Mouse (Mus musculus) cortical plate, adult 2 months (tissue): ENCODE measurements around the gene E130308A19Rik. TPM values are rescaled to one million over a fixed set of nuclear protein-coding genes. Genes with fewer than 3 reads are reported as not detected.
"Not testable (repeated sequence)": the region's sequence is repeated elsewhere in the genome, so short reads cannot be mapped to it uniquely, and the experiment has no call there.

Source experiments
- H3K27ac ChIP-seq: fragments of 200-500 bp; 2 replicates; pipeline ENCODE4 v1.5.1; 2012; ENCODE audit warnings: low read length, control low read depth, inconsistent platforms; ENCODE audit not compliant: insufficient read depth
- H3K4me1 ChIP-seq: fragments of 200-500 bp; 2 replicates; pipeline ENCODE4 v1.6.1; 2011; ENCODE audit warnings: low read length; ENCODE audit not compliant: control insufficient read depth, insufficient read depth
- H3K4me3 ChIP-seq: fragments of 200-500 bp; 2 replicates; pipeline ENCODE4 v1.5.1; 2011; ENCODE audit warnings: mild to moderate bottlenecking, low read length, control low read depth; ENCODE audit not compliant: insufficient read depth
- CTCF ChIP-seq: fragments of 200-500 bp; IDR thresholded peaks from 2 replicates; pipeline ENCODE4 v1.5.1; 2011; ENCODE audit warnings: mild to moderate bottlenecking, control low read depth, low read length; ENCODE audit not compliant: insufficient read depth; ENCODE audit errors: extremely low read depth
- POLR2A ChIP-seq: fragments of 200-500 bp; IDR thresholded peaks from 2 replicates; pipeline ENCODE4 v1.6.1; 2011; ENCODE audit warnings: mild to moderate bottlenecking, low read length, control low read depth; ENCODE audit not compliant: insufficient read depth; ENCODE audit errors: extremely low read depth
- polyA plus RNA-seq: library from polyadenylated mRNA; depleted of rRNA; stranded (reverse); fragments of >200 nt; gene quantifications from 2 replicates; pipeline ENCODE4 v1.2.3, GENCODE M21; 2012

Gene E130308A19Rik
- polyA plus RNA-seq, 1 experiment, result 7.3 TPM

DNA sequence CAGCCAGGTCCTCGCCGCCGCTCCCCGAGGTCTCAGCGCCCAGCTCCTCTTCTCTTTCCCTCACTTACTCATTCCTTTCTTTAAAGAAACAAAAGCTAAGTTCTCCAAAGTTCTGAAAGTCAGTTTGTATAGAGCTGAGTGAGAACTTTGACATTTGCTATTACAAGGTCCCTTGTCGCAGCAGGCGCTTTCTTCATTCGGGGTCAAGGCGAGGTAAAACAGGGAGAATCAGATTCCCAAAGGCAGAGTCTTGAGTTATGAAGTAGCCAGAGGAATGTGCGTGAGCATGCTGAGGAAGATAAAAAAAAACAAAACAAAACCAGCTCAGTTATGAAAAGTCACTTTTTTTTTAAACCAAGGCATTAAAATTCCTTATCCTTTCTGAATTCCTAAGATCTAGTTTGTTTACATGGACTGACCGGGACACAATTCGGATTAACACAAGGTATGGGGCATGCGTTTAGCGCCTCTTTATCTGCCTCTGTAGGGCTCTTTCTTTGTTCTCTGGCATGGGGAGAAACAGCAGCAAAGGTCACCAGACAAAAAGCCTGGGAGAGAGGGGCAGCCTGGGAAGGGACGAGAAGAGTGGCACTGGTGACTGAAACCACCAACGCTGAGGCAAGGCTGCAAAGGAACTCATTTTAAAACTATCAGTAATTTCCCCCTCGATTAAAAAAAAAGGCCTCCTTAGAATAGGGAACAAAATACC is 146.3 kb downstream of the E130308A19Rik start:
- H3K4me3 ChIP-seq, result no peak overlapping the region
- no peak overlapping the region for H3K27ac ChIP-seq
- TF ChIP-seq CTCF, result no peak
- no peak for TF ChIP-seq POLR2A
- H3K4me1 ChIP-seq, result no peaks in the 10 kb centered on the region

DNA sequence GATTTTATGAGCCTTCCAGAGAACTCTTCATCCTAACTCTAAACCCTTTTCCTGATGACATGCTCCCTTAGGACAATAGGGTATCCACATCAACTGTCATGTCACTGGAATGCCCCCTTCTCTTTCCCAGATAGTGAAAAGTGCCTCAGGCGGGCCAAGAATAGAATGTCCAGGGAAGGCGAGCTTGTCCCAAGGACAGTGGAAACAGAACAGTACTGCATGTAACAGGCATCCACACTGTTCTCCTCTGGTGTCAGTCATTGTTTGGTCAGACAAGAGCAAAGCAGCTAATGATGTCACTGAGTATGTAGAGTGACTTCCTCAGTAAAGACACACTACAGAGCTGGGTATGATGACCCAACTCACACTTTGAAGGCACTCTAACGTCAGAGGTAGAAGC is 151.8 kb downstream of the E130308A19Rik start:
- Histone ChIP-seq H3K4me1 (peaks cover 2% of the 10 kb centered on the region; the same call in 1 of the 2 replicates), H3K27ac (no peak overlapping the region), H3K4me3 (no peak overlapping the region)
- TF ChIP-seq POLR2A (no peak), CTCF (no peak)

DNA sequence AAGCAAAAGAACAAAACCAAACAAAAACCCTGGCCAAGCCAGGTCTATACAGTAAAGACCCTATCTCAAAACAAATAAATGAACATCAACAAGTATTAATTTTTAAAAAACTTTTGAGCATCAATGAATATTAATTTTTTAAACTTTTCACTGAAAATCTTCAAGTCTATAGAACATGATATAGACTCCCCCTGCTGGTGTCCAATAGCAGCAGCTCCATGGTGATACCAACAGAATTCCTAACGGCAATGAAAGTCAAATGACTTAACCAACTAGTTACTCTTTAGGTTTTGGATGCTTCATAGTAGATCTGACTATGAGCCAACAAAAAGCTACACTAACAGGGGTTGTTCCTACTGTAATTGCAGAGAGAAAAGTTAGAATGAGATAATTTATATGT is 154.6 kb downstream of the E130308A19Rik start:
- TF ChIP-seq POLR2A, result no peak
- TF ChIP-seq CTCF, result peak; percentile 12; the same call in 1 of the 2 replicates
- H3K27ac ChIP-seq, result no peak overlapping the region
- H3K4me3 ChIP-seq, result no peak overlapping the region
- H3K4me1 ChIP-seq, result peaks cover 3% of the 10 kb centered on the region; the same call in 1 of the 2 replicates

DNA sequence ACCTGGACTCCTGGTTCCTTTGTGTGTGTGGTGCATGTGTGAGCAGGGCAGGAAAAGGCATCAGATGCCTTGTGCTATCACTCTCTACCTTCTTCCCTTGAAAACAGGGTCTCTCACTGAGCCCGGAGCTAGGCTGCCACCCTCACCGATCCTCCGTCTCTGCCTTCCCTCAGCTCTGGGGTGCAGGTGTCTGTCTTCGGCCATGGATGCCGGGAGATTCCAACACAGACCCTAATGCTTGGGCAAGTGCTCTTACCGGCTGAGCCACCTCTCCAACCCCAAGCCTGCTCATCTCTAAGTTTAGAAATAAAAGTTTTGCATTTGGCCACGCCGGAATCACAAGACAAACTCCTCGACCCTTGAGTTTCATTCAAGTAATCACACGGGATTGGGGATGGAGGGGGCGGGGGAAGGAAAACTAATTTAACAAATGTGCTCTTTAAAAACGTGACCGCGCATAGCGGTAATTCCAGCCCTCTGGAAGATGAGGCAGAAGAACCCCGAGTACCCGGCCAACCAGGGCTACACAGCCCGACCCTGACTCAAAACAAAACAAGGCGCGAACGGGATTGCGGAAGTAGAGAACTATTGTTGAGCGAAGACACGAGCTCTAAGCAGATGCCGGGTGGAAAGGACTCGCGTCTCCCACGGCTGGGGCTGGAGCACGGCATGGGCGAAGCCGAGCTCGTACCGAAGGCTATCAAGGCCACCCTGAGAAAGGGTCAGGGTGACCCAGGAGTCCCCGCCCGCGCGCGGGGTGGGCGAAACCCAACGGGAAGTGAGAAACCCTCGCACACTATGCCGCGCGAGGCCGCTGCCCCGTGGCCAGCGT is 157.1 kb downstream of the E130308A19Rik start:
- Histone ChIP-seq H3K4me1 (peaks cover 3% of the 10 kb centered on the region; the same call in 1 of the 2 replicates), H3K27ac (no peak overlapping the region), H3K4me3 (peak overlapping the region; percentile 94)
- TF ChIP-seq CTCF (no peak), POLR2A (no peak)

DNA sequence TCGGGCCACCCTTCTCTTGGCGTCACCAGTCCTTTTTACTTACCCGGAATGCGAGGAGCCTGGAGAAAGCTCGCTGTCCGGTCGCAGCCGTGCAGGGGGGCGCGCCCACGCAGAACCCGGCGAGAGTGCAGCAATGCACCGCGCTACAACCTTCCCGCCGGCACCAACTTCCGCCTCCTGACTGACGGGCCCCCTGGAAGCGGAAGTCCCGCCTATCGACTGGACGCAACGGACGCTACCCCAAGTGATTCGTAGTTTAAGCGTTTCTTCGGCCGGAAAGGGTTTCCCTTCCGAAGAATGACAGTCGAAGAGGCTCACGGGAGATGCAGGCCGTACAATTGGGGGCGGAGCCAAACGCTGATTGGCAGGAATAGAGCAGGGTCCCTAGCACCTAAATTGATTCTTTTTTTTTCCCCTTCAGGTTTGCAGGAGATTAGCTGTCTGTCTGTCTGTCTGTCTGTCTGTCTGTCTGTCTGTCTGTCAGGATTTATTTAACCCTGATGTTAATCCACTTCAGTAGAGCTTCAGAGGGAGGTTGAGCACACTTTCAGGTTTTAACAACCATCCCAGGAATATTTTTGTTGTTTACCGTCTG is 157.8 kb downstream of the E130308A19Rik start:
- peaks cover 3% of the 10 kb centered on the region; the same call in 1 of the 2 replicates for H3K4me1 ChIP-seq
- H3K27ac ChIP-seq, result no peak overlapping the region
- TF ChIP-seq CTCF (no peak), POLR2A (no peak)
- H3K4me3 ChIP-seq, result peak overlapping the region; percentile 94

DNA sequence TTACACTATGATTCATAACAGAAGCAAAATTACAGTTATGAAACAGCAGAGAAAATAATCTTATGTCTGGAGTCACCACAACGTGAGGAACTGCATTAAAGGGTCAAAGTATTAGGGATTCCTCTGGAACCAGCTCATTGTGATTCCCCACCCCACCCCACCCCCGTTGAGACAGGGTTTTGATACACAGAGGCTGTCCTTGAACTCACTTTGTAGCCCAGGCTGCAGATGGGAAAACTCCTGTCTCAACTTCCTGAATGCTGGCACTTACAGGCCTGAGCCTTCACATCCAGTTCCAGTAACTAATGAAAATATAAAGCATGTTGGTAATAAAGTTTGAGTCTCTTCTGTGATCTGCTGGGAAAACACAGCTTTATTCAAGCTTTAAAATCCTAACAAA is 159.4 kb downstream of the E130308A19Rik start:
- Histone ChIP-seq H3K4me3 (no peak overlapping the region), H3K27ac (no peak overlapping the region), H3K4me1 (peaks cover 3% of the 10 kb centered on the region; the same call in 1 of the 2 replicates)
- TF ChIP-seq POLR2A, result no peak
- TF ChIP-seq CTCF, result no peak

DNA sequence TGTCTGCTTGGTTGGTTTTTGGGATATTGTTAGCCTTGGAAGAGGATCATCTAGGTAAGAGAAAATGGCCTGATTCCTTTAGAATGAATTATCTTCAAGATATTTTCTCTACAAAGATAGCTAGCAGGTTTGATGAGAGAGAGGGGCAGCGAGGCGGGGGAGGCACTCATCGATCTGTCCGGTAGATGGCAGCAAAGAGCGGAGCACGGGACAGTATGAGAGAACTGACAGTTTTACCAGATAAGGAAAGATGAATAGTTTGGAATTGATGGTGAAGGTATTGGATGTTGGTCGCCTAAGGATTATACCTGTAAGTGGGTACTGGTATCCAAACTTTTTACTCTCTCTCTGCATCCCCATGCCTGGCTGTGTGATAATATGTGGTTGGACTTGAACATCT is 160.7 kb downstream of the E130308A19Rik start:
- Histone ChIP-seq H3K4me1 (peaks cover 3% of the 10 kb centered on the region; the same call in 1 of the 2 replicates), H3K27ac (no peak overlapping the region), H3K4me3 (no peak overlapping the region)
- TF ChIP-seq POLR2A (no peak), CTCF (peak; percentile 94)

DNA sequence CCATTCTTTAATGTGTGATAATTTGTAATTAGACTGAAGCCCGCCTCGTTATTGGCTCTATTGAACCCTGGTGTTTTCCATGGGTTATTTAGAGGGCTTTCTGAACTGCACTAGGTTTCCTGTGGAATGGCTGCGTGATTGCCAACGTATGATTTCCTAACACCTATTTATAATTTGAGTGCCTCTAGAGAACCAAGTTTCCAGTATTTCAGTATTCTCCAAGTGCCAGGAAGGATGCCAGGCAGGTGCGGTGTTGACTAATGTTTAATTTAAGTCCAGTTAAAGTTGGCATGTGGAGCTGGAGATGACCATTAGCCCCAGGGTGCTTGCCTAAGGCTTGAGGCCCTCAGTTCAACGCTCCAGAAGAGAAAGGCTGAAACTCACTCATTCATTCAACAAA is 161.1 kb downstream of the E130308A19Rik start:
- TF ChIP-seq CTCF (no peak), POLR2A (no peak)
- Histone ChIP-seq H3K4me1 (peaks cover 3% of the 10 kb centered on the region; the same call in 1 of the 2 replicates), H3K27ac (no peak overlapping the region), H3K4me3 (no peak overlapping the region)

DNA sequence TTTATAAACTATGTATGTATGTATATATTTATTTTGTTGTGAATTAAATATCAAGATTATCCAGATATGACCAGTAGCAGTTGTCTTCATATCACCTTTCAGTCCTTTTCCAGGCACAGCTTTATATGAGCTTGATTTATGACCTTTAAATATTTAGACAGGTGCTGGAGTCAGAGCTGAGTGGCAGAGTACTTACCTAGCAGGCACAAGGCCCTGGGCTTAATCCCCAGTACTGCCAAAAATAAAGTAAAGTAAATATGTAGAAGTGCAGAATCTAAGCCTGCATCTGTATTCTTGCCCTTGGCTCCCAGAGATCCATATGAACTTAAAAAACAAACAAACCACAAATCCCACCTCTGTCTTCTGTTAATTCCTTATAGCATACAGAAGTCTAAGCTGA is 163.0 kb downstream of the E130308A19Rik start:
- H3K27ac ChIP-seq, result no peak overlapping the region
- H3K4me1 ChIP-seq, result no peaks in the 10 kb centered on the region
- H3K4me3 ChIP-seq, result no peak overlapping the region
- no peak for TF ChIP-seq CTCF
- no peak for TF ChIP-seq POLR2A

DNA sequence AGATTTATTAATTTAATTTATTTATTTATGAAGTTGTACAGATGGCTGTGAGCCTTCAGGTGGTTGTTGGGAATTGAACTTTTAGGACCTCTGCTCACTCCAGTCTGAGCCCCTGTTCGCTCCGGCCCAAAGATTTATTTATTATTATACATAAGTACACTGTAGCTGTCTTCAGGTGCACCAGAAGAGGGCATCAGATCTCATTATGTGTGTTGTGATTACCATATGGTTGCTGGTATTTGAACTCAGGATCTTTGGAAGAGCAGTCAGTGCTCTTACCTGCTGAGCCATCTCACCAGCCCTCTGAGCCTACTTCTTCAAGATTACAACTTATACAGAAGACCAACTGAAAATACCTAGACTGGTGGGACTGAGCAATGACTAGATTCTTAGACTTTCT is 167.6 kb downstream of the E130308A19Rik start:
- not testable (repeated sequence) for H3K27ac ChIP-seq, H3K4me1 ChIP-seq, H3K4me3 ChIP-seq
